Mouse (Mus musculus) frontal cortex, postnatal 36 days (tissue): ENCODE results near the gene Tbc1d30.

Experiments used
- DNase-seq, 2 experiments: peaks; one replicate each; pipeline ENCODE4 v3.0.0; 2022; ENCODE audit warnings: low spot score in 2 of 2

The Tbc1d30 gene

GRCm38 (mm10) chr10:121227403-121227802 is 123.7 kb downstream of the Tbc1d30 start:
- DNase-seq, result no peak

GRCm38 (mm10) chr10:121225636-121226035 is 125.4 kb downstream of the Tbc1d30 start:
- DNase-seq, result no peak

DNA sequence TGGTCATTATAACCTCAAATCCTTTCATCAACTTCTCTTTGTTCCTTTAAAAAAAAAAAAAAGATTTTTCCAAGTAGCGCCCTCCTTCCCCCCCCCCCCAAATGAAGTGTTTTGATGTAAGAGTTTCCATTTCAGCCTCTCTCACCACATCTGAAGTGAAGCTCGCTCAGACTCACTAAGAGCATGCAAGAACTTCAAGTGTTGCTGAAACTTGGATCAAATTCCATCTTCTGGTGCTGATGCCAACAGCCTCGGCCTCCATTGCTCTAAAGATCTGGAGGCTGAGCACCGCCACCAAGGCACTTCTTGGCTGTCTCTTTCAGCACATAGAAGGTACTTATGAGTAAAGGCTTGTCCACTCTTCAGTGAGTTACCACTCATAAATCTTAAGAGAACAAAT is 128.2 kb downstream of the Tbc1d30 start:
- DNase-seq, result no peak

DNA sequence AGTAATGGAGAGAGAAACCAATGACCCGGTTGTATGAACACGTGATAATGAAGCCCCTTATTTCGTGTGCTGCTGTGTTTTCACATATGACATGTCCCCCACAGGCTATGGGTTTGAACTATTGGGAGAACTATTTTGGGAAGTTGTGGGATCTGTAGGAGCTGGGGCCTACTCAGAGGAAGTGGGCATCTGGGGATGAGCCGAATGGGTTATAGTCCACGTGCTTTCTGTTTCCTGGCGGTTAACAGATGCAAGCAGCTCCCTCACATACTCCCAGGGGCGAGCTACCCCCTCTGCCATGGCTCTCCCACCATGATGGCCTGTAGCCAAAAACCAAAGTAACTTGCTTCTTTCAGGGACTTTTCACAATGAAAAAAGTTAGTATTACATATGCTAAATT is 132.5 kb downstream of the Tbc1d30 start:
- no peak for DNase-seq

- DNase-seq, result no peak
Observed at GRCm38 (mm10) chr10:121216804-121217203, 134.3 kb downstream of the Tbc1d30 start.
